Mouse (Mus musculus): Measurements from ENCODE around the gene Kif2b. TPM values are rescaled to one million over a fixed set of nuclear protein-coding genes. Genes with fewer than 3 reads are reported as not detected.

The Kif2b gene
- total RNA-seq (2015; ENCODE audit: low replicate concordance): not detected in 2 replicates
- total RNA-seq (2017; ENCODE audit: low replicate concordance): not detected in 2 replicates

- ATAC-seq (replicated peaks; ENCODE audit: low FRiP score, poor library complexity, severe bottlenecking): no peak
Observed at GRCm38 (mm10) chr11:91577317-91577716, at the start of gene Kif2b. TSS of gene Kif2b (minus strand) at chr11:91577558.

GRCm38 (mm10) chr11:91593088-91593487, 15.7 kb upstream of the Kif2b start:
- ATAC-seq (replicated peaks; ENCODE audit: low FRiP score, poor library complexity, severe bottlenecking): no peak

GRCm38 (mm10) chr11:91576856-91577255, 502 bp downstream of the Kif2b start:
- ATAC-seq (replicated peaks; ENCODE audit: low FRiP score, poor library complexity, severe bottlenecking): no peak

GRCm38 (mm10) chr11:91575406-91575805, 2.0 kb downstream of the Kif2b start:
- ATAC-seq (replicated peaks; ENCODE audit: low FRiP score, poor library complexity, severe bottlenecking): no peak

- ATAC-seq (replicated peaks; ENCODE audit: low FRiP score, poor library complexity, severe bottlenecking): no peak
Observed at GRCm38 (mm10) chr11:91574477-91574876, 2.9 kb downstream of the Kif2b start.

- ATAC-seq (replicated peaks; ENCODE audit: low FRiP score, poor library complexity, severe bottlenecking): no peak
Observed at GRCm38 (mm10) chr11:91530737-91531136, 46.6 kb downstream of the Kif2b start.
